Mouse (Mus musculus): Measurements from ENCODE around the gene Lrrc10.

DNA sequence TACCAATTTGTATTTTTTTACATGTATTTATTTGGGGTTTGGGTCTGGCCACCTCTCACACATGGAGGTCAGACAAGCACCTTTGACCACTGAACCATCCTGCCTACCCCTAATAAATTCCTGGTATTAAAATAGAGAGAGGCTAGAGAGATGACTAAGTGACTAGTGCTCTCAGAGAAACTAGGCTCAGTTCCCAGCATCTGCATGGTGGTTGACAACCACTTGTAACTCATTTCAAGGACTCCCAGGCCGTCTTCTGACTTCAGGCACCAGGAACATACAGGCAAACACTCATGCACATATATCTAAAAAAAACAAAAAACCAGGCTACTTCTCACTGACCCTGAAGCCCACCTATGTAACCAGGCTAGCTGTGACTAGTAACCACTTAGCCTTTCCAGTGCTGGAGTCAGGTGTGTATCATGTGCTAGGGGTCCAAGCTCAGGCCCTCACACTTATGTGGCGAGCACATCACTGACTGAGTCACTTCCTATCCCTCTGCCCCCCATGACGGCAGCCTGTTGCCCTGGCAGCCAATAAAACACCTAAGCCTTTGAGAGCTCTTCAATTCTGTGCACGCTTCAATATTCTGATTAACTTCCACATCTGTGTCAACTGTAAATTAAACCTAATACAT, 4.9 kb downstream of the Lrrc10 start:
- TF ChIP-seq POLR2A (IDR thresholded peaks at IDR 0.05; ENCODE audit: borderline replicate concordance, extremely low read depth, low read depth, low read length) = no peak
- no peak for TF ChIP-seq CTCF (IDR thresholded peaks at IDR 0.05; ENCODE audit: insufficient read depth, low read length)
